Mouse (Mus musculus): ENCODE data around the gene Polr2a. TPM values are rescaled to one million over a fixed set of nuclear protein-coding genes. Genes with fewer than 3 reads are reported as not detected.

The Polr2a gene
- polyA plus RNA-seq, 1 experiment, result 69.5 TPM

DNA sequence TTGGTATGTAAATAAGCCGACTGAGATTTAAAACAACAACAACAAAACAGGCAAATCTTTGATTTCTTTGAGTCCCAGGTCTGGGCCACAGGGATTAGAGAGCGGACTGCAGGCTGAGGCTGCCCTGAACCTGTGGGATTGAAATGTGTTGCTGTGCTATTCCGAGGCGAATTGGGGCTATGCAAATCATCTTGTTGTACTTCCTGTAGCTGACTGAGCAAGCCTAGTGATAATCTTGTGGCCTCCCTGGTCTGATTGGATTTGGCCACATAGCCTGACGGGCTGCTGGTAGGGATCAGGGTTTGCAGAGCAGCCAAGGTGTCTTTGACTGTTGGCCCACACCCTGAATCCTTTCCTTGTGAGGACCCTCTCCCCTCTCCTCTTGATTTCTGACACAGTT is 16.5 kb upstream of the Polr2a start:
- no peak overlapping the region for H3ac ChIP-seq (ENCODE audit: control insufficient read depth, insufficient read length)
- no peaks in the 10 kb centered on the region for H3K27me3 ChIP-seq (ENCODE audit: control insufficient read depth, insufficient read depth, insufficient read length)
- H3K4me3 ChIP-seq, result no peak overlapping the region
- peaks cover 9% of the 10 kb centered on the region for H3K36me3 ChIP-seq (ENCODE audit: control insufficient read depth, insufficient read depth)
- peaks cover 6% of the 10 kb centered on the region for H3K79me2 ChIP-seq (ENCODE audit: control insufficient read depth, insufficient read depth)
- H3K4me2 ChIP-seq (ENCODE audit: low read depth), result no peak overlapping the region
- TF ChIP-seq CEBPB (IDR thresholded peaks at IDR 0.05; ENCODE audit: insufficient read depth, poor library complexity, severe bottlenecking) (no peak), USF1 (IDR thresholded peaks at IDR 0.05; ENCODE audit: low read depth) (no peak), TCF12 (IDR thresholded peaks at IDR 0.05; ENCODE audit: insufficient read depth, poor library complexity, severe bottlenecking) (no peak), REST (IDR thresholded peaks at IDR 0.05; ENCODE audit: insufficient read depth, insufficient read length) (no peak), SRF (IDR thresholded peaks at IDR 0.05; ENCODE audit: control insufficient read depth, insufficient read length, low read depth) (no peak), POLR2AphosphoS2 (IDR thresholded peaks at IDR 0.05; ENCODE audit: insufficient read length, low read depth) (no peak), POLR2A (IDR thresholded peaks at IDR 0.05; ENCODE audit: insufficient read length, low read depth) (no peak), MYOG (IDR thresholded peaks at IDR 0.05; ENCODE audit: control insufficient read depth in 1 of 3, insufficient read depth in 1 of 3, insufficient read length in 2 of 3, low read depth in 2 of 3) (no peak), MAX (IDR thresholded peaks at IDR 0.05; ENCODE audit: low read depth) (no peak), MYOD1 (IDR thresholded peaks at IDR 0.05; ENCODE audit: control insufficient read depth in 1 of 3, insufficient read length in 2 of 3, low read depth in 2 of 3) (no peak), TCF3 (IDR thresholded peaks at IDR 0.05; ENCODE audit: insufficient read length, low read depth) (no peak), E2F4 (IDR thresholded peaks at IDR 0.05; ENCODE audit: insufficient read depth) (no peak)

- Histone ChIP-seq H3K27me3 (ENCODE audit: control insufficient read depth, insufficient read depth, insufficient read length) (no peaks in the 10 kb centered on the region), H3K79me2 (ENCODE audit: control insufficient read depth, insufficient read depth) (peaks cover 22% of the 10 kb centered on the region), H3K36me3 (ENCODE audit: control insufficient read depth, insufficient read depth) (peaks cover 5% of the 10 kb centered on the region), H3K4me3 (peak overlapping the region; percentile 59), H3ac (ENCODE audit: control insufficient read depth, insufficient read length) (no peak overlapping the region), H3K4me2 (ENCODE audit: low read depth) (no peak overlapping the region)
- TF ChIP-seq POLR2AphosphoS2 (IDR thresholded peaks at IDR 0.05; ENCODE audit: insufficient read length, low read depth), result no peak
- no peak for TF ChIP-seq SRF (IDR thresholded peaks at IDR 0.05; ENCODE audit: control insufficient read depth, insufficient read length, low read depth)
- no peak for TF ChIP-seq MAX (IDR thresholded peaks at IDR 0.05; ENCODE audit: low read depth)
- no peak for TF ChIP-seq CEBPB (IDR thresholded peaks at IDR 0.05; ENCODE audit: insufficient read depth, poor library complexity, severe bottlenecking)
- TF ChIP-seq POLR2A (IDR thresholded peaks at IDR 0.05; ENCODE audit: insufficient read length, low read depth), result no peak
- no peak for TF ChIP-seq USF1 (IDR thresholded peaks at IDR 0.05; ENCODE audit: low read depth)
- no peak for TF ChIP-seq TCF3 (IDR thresholded peaks at IDR 0.05; ENCODE audit: insufficient read length, low read depth)
- no peak for TF ChIP-seq REST (IDR thresholded peaks at IDR 0.05; ENCODE audit: insufficient read depth, insufficient read length)
- TF ChIP-seq E2F4 (IDR thresholded peaks at IDR 0.05; ENCODE audit: insufficient read depth), result no peak
- no peak for TF ChIP-seq MYOG (IDR thresholded peaks at IDR 0.05; ENCODE audit: control insufficient read depth in 1 of 3, insufficient read depth in 1 of 3, insufficient read length in 2 of 3, low read depth in 2 of 3)
- TF ChIP-seq TCF12 (IDR thresholded peaks at IDR 0.05; ENCODE audit: insufficient read depth, poor library complexity, severe bottlenecking), result no peak
- no peak for TF ChIP-seq MYOD1 (IDR thresholded peaks at IDR 0.05; ENCODE audit: control insufficient read depth in 1 of 3, insufficient read length in 2 of 3, low read depth in 2 of 3)
These were observed 9.1 kb upstream of the Polr2a start for GRCm38 (mm10) chr11:69767625-69767909.

DNA sequence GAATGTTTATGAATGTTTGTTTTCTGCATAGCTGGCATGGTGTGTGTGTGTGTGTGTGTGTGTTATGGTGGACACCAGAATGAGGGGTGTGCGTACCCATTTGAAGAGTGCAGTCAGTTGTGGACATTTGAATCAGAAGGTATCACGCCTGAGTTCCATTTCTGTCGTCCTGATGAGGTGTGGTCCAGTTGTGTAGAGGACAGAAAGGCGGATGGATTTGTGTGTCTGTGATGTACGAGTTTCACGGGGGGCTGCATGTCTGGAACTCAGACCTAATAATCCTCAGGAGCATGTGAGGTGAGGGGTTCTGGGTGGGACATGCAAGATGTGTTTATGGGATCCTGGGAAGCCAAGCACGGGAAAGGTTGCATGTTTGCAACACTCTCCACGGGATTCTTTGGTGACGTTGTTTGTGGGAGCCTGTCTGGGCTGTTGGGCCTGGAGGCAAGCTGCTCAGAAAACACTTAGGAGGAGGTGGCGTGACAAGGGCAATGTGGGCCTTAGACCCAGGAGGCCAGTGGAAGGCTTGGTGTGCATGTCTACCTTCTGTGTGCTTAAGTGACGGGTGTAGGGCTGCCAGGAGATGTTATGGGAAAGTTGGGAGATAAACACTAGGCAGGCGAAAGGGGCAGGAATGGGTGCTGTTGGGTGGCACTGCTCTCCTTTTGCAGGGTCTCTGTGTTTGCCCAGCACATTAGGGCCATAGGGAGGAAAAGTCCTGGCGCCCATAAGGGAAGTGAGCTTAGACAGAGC is 8.6 kb upstream of the Polr2a start:
- TF ChIP-seq MYOD1 (IDR thresholded peaks at IDR 0.05; ENCODE audit: control insufficient read depth in 1 of 3, insufficient read length in 2 of 3, low read depth in 2 of 3), result no peak
- no peak for TF ChIP-seq TCF12 (IDR thresholded peaks at IDR 0.05; ENCODE audit: insufficient read depth, poor library complexity, severe bottlenecking)
- TF ChIP-seq TCF3 (IDR thresholded peaks at IDR 0.05; ENCODE audit: insufficient read length, low read depth), result no peak
- TF ChIP-seq SRF (IDR thresholded peaks at IDR 0.05; ENCODE audit: control insufficient read depth, insufficient read length, low read depth), result no peak
- no peak for TF ChIP-seq POLR2A (IDR thresholded peaks at IDR 0.05; ENCODE audit: insufficient read length, low read depth)
- no peak for TF ChIP-seq POLR2AphosphoS2 (IDR thresholded peaks at IDR 0.05; ENCODE audit: insufficient read length, low read depth)
- no peak for TF ChIP-seq CEBPB (IDR thresholded peaks at IDR 0.05; ENCODE audit: insufficient read depth, poor library complexity, severe bottlenecking)
- no peak for TF ChIP-seq MYOG (IDR thresholded peaks at IDR 0.05; ENCODE audit: control insufficient read depth in 1 of 3, insufficient read depth in 1 of 3, insufficient read length in 2 of 3, low read depth in 2 of 3)
- TF ChIP-seq MAX (IDR thresholded peaks at IDR 0.05; ENCODE audit: low read depth), result no peak
- no peak for TF ChIP-seq REST (IDR thresholded peaks at IDR 0.05; ENCODE audit: insufficient read depth, insufficient read length)
- Histone ChIP-seq H3K79me2 (ENCODE audit: control insufficient read depth, insufficient read depth) (peaks cover 22% of the 10 kb centered on the region), H3K4me2 (ENCODE audit: low read depth) (peak overlapping the region; percentile 64), H3K36me3 (ENCODE audit: control insufficient read depth, insufficient read depth) (peaks cover 5% of the 10 kb centered on the region), H3K4me3 (peak overlapping the region; percentile 59), H3ac (ENCODE audit: control insufficient read depth, insufficient read length) (peak overlapping the region; percentile 2), H3K27me3 (ENCODE audit: control insufficient read depth, insufficient read depth, insufficient read length) (no peaks in the 10 kb centered on the region)

- H3K36me3 ChIP-seq (ENCODE audit: control insufficient read depth, insufficient read depth), result peaks cover 5% of the 10 kb centered on the region
- TF ChIP-seq SRF (IDR thresholded peaks at IDR 0.05; ENCODE audit: control insufficient read depth, insufficient read length, low read depth) (no peak), POLR2A (IDR thresholded peaks at IDR 0.05; ENCODE audit: insufficient read length, low read depth) (peak; percentile 51)
- peak overlapping the region; percentile 59 for H3K4me3 ChIP-seq
These were observed 7.7 kb upstream of the Polr2a start for GRCm38 (mm10) chr11:69766126-69766609.

More at GRCm38 (mm10) chr11:69766126-69766609, 7.7 kb upstream of the Polr2a start:
- H3K27me3 ChIP-seq (ENCODE audit: control insufficient read depth, insufficient read depth, insufficient read length), result no peaks in the 10 kb centered on the region
- H3K4me2 ChIP-seq (ENCODE audit: low read depth), result peak overlapping the region; percentile 64
- H3ac ChIP-seq (ENCODE audit: control insufficient read depth, insufficient read length), result peak overlapping the region; percentile 42
- H3K79me2 ChIP-seq (ENCODE audit: control insufficient read depth, insufficient read depth), result peaks cover 22% of the 10 kb centered on the region
